Mouse (Mus musculus) macrophage (primary cell): ENCODE measurements around the gene Arhgef28. TPM values are rescaled to one million over a fixed set of nuclear protein-coding genes. Genes with fewer than 3 reads are reported as not detected.

Experiments used
- H3K27ac ChIP-seq: fragments of 350-480 bp; formaldehyde crosslinking; 2 replicates; pipeline ENCODE4 v1.9.0; 2021
- H3K36me3 ChIP-seq: fragments of 350-480 bp; formaldehyde crosslinking; 2 replicates; pipeline ENCODE4 v1.9.0; 2021; ENCODE audit errors: inconsistent target
- H3K4me3 ChIP-seq: fragments of 350-480 bp; formaldehyde crosslinking; 2 replicates; pipeline ENCODE4 v1.9.0; 2021; ENCODE audit errors: inconsistent target
- H3K79me2 ChIP-seq: fragments of 350-480 bp; formaldehyde crosslinking; 2 replicates; pipeline ENCODE4 v1.9.0; 2021; ENCODE audit errors: inconsistent target
- WGBS: methylation state at CpG from one replicate; pipeline ENCODE4 v1.1.7; 2026; ENCODE audit warnings: inconsistent platforms; ENCODE audit not compliant: missing documents; 5-methylcytosine and 5-hydroxymethylcytosine counted together
- polyA plus RNA-seq: library from polyadenylated mRNA; stranded (reverse); fragments of 250-400 nt; gene quantifications from 3 replicates; pipeline ENCODE4 v1.2.4, GENCODE M21; 2018; ENCODE audit warnings: inconsistent platforms

Gene Arhgef28
- polyA plus RNA-seq, 1 experiment from 2014 or later = not detected

GRCm38 (mm10) chr13:98171257-98171656 is 35.0 kb downstream of the Arhgef28 start:
- 89% methylated on average over 12 of the region's 12 CpGs for WGBS
- no peaks in the 10 kb centered on the region for H3K36me3 ChIP-seq
- H3K4me3 ChIP-seq = no peak overlapping the region
- H3K79me2 ChIP-seq = no peaks in the 10 kb centered on the region
- no peak overlapping the region for H3K27ac ChIP-seq

GRCm38 (mm10) chr13:98164878-98165277 is 41.4 kb downstream of the Arhgef28 start:
- H3K79me2 ChIP-seq = no peaks in the 10 kb centered on the region
- 89% methylated on average over 6 of the region's 6 CpGs for WGBS
- H3K36me3 ChIP-seq = no peaks in the 10 kb centered on the region
- H3K4me3 ChIP-seq = no peak overlapping the region
- H3K27ac ChIP-seq = no peak overlapping the region

- no peak overlapping the region for H3K27ac ChIP-seq
- no peaks in the 10 kb centered on the region for H3K36me3 ChIP-seq
- 94% methylated on average over 8 of the region's 8 CpGs for WGBS
- no peak overlapping the region for H3K4me3 ChIP-seq
- H3K79me2 ChIP-seq = no peaks in the 10 kb centered on the region
These were observed 44.7 kb downstream of the Arhgef28 start for GRCm38 (mm10) chr13:98161496-98161895.

GRCm38 (mm10) chr13:98156656-98157055 is 49.6 kb downstream of the Arhgef28 start:
- Histone ChIP-seq H3K36me3 (no peaks in the 10 kb centered on the region), H3K27ac (no peak overlapping the region), H3K4me3 (no peak overlapping the region), H3K79me2 (no peaks in the 10 kb centered on the region)
- WGBS = 88% methylated on average over 7 of the region's 7 CpGs

- WGBS = 91% methylated on average over 8 of the region's 8 CpGs
- H3K36me3 ChIP-seq = no peaks in the 10 kb centered on the region
- no peak overlapping the region for H3K27ac ChIP-seq
- H3K79me2 ChIP-seq = no peaks in the 10 kb centered on the region
- H3K4me3 ChIP-seq = no peak overlapping the region
These were observed 53.5 kb downstream of the Arhgef28 start for GRCm38 (mm10) chr13:98152759-98153158.

- Histone ChIP-seq H3K4me3 (no peak overlapping the region), H3K36me3 (no peaks in the 10 kb centered on the region), H3K79me2 (no peaks in the 10 kb centered on the region), H3K27ac (no peak overlapping the region)
- WGBS = 90% methylated on average over 5 of the region's 5 CpGs
These were observed 58.7 kb downstream of the Arhgef28 start for GRCm38 (mm10) chr13:98147532-98147931.

- H3K79me2 ChIP-seq = no peaks in the 10 kb centered on the region
- WGBS = 96% methylated on average over 8 of the region's 8 CpGs
These were observed 59.6 kb downstream of the Arhgef28 start for GRCm38 (mm10) chr13:98146573-98147160.

GRCm38 (mm10) chr13:98145310-98145709 is 60.9 kb downstream of the Arhgef28 start:
- Histone ChIP-seq H3K36me3 (no peaks in the 10 kb centered on the region), H3K27ac (no peak overlapping the region), H3K4me3 (no peak overlapping the region), H3K79me2 (no peaks in the 10 kb centered on the region)
- WGBS = 92% methylated on average over 7 of the region's 7 CpGs

More at GRCm38 (mm10) chr13:98146573-98147160, 59.6 kb downstream of the Arhgef28 start:
- Histone ChIP-seq H3K27ac (no peak overlapping the region), H3K36me3 (no peaks in the 10 kb centered on the region), H3K4me3 (no peak overlapping the region)

GRCm38 (mm10) chr13:98143000-98143399 is 63.2 kb downstream of the Arhgef28 start:
- WGBS = 49% methylated on average over 10 of the region's 10 CpGs
- Histone ChIP-seq H3K27ac (no peak overlapping the region), H3K36me3 (no peaks in the 10 kb centered on the region), H3K79me2 (no peaks in the 10 kb centered on the region), H3K4me3 (no peak overlapping the region)

GRCm38 (mm10) chr13:98140626-98141025 is 65.6 kb downstream of the Arhgef28 start:
- H3K4me3 ChIP-seq = no peak overlapping the region
- no peaks in the 10 kb centered on the region for H3K79me2 ChIP-seq
- 96% methylated on average over 9 of the region's 9 CpGs for WGBS
- H3K27ac ChIP-seq = no peak overlapping the region
- no peaks in the 10 kb centered on the region for H3K36me3 ChIP-seq

GRCm38 (mm10) chr13:98138786-98139185 is 67.5 kb downstream of the Arhgef28 start:
- no peak overlapping the region for H3K4me3 ChIP-seq
- 20% methylated on average over 4 of the region's 4 CpGs for WGBS
- no peaks in the 10 kb centered on the region for H3K36me3 ChIP-seq
- H3K79me2 ChIP-seq = no peaks in the 10 kb centered on the region
- no peak overlapping the region for H3K27ac ChIP-seq

GRCm38 (mm10) chr13:98135890-98136555 is 70.2 kb downstream of the Arhgef28 start:
- Histone ChIP-seq H3K79me2 (no peaks in the 10 kb centered on the region), H3K4me3 (no peak overlapping the region)
- WGBS = 16% methylated on average over 12 of the region's 12 CpGs

GRCm38 (mm10) chr13:98132951-98133350 is 73.3 kb downstream of the Arhgef28 start:
- no peak overlapping the region for H3K4me3 ChIP-seq
- WGBS = 80% methylated on average over 5 of the region's 5 CpGs
- H3K79me2 ChIP-seq = no peaks in the 10 kb centered on the region
- H3K36me3 ChIP-seq = no peaks in the 10 kb centered on the region
- H3K27ac ChIP-seq = no peak overlapping the region

More at GRCm38 (mm10) chr13:98135890-98136555, 70.2 kb downstream of the Arhgef28 start:
- no peak overlapping the region for H3K27ac ChIP-seq
- H3K36me3 ChIP-seq = no peaks in the 10 kb centered on the region

GRCm38 (mm10) chr13:98132264-98132663 is 74.0 kb downstream of the Arhgef28 start:
- no peak overlapping the region for H3K27ac ChIP-seq
- no peaks in the 10 kb centered on the region for H3K36me3 ChIP-seq
- no peak overlapping the region for H3K4me3 ChIP-seq
- H3K79me2 ChIP-seq = no peaks in the 10 kb centered on the region
- 94% methylated on average over 4 of the region's 6 CpGs for WGBS

- WGBS = 54% methylated on average over 5 of the region's 5 CpGs
- Histone ChIP-seq H3K4me3 (no peak overlapping the region), H3K79me2 (no peaks in the 10 kb centered on the region), H3K27ac (no peak overlapping the region), H3K36me3 (no peaks in the 10 kb centered on the region)
These were observed 80.6 kb downstream of the Arhgef28 start for GRCm38 (mm10) chr13:98125666-98126065.
